Mouse (Mus musculus): ENCODE measurements around the gene Adamts17.

Adamts17 gene

GRCm38 (mm10) chr7:67034369-67034768, 194.8 kb downstream of the Adamts17 start:
- H3K36me3 ChIP-seq (ENCODE audit: control insufficient read depth, insufficient read depth, low read length, poor library complexity, severe bottlenecking), result no peaks in the 10 kb centered on the region
- no peak for DNase-seq (ENCODE audit: low read depth, low spot score)
- H3K27me3 ChIP-seq (ENCODE audit: control insufficient read depth, insufficient read depth, low read length, poor library complexity, severe bottlenecking), result no peaks in the 10 kb centered on the region

- no peak for DNase-seq (ENCODE audit: low read depth, low spot score)
- Histone ChIP-seq H3K27me3 (ENCODE audit: control insufficient read depth, insufficient read depth, low read length, poor library complexity, severe bottlenecking) (no peaks in the 10 kb centered on the region), H3K36me3 (ENCODE audit: control insufficient read depth, insufficient read depth, low read length, poor library complexity, severe bottlenecking) (no peaks in the 10 kb centered on the region)
Observed at GRCm38 (mm10) chr7:67035246-67035645, 195.7 kb downstream of the Adamts17 start.

GRCm38 (mm10) chr7:67035661-67036060, 196.1 kb downstream of the Adamts17 start:
- DNase-seq (ENCODE audit: low read depth, low spot score), result no peak
- Histone ChIP-seq H3K36me3 (ENCODE audit: control insufficient read depth, insufficient read depth, low read length, poor library complexity, severe bottlenecking) (no peaks in the 10 kb centered on the region), H3K27me3 (ENCODE audit: control insufficient read depth, insufficient read depth, low read length, poor library complexity, severe bottlenecking) (no peaks in the 10 kb centered on the region)

GRCm38 (mm10) chr7:67036502-67037485, 197.3 kb downstream of the Adamts17 start:
- DNase-seq (ENCODE audit: low read depth, low spot score), result no peak
- no peaks in the 10 kb centered on the region for H3K36me3 ChIP-seq (ENCODE audit: control insufficient read depth, insufficient read depth, low read length, poor library complexity, severe bottlenecking)
- no peaks in the 10 kb centered on the region for H3K27me3 ChIP-seq (ENCODE audit: control insufficient read depth, insufficient read depth, low read length, poor library complexity, severe bottlenecking)

- no peaks in the 10 kb centered on the region for H3K27me3 ChIP-seq (ENCODE audit: control insufficient read depth, insufficient read depth, low read length, poor library complexity, severe bottlenecking)
Observed at GRCm38 (mm10) chr7:67037726-67038520, 198.4 kb downstream of the Adamts17 start.

GRCm38 (mm10) chr7:67039143-67039542, 199.6 kb downstream of the Adamts17 start:
- DNase-seq (ENCODE audit: low read depth, low spot score), result no peak
- no peaks in the 10 kb centered on the region for H3K27me3 ChIP-seq (ENCODE audit: control insufficient read depth, insufficient read depth, low read length, poor library complexity, severe bottlenecking)
- no peaks in the 10 kb centered on the region for H3K36me3 ChIP-seq (ENCODE audit: control insufficient read depth, insufficient read depth, low read length, poor library complexity, severe bottlenecking)

More at GRCm38 (mm10) chr7:67037726-67038520, 198.4 kb downstream of the Adamts17 start:
- DNase-seq (ENCODE audit: low read depth, low spot score), result no peak
- no peaks in the 10 kb centered on the region for H3K36me3 ChIP-seq (ENCODE audit: control insufficient read depth, insufficient read depth, low read length, poor library complexity, severe bottlenecking)

GRCm38 (mm10) chr7:67039861-67040260, 200.3 kb downstream of the Adamts17 start:
- no peaks in the 10 kb centered on the region for H3K36me3 ChIP-seq (ENCODE audit: control insufficient read depth, insufficient read depth, low read length, poor library complexity, severe bottlenecking)

GRCm38 (mm10) chr7:67041685-67042084, 202.2 kb downstream of the Adamts17 start:
- DNase-seq (ENCODE audit: low read depth, low spot score), result no peak
- Histone ChIP-seq H3K36me3 (ENCODE audit: control insufficient read depth, insufficient read depth, low read length, poor library complexity, severe bottlenecking) (no peaks in the 10 kb centered on the region), H3K27me3 (ENCODE audit: control insufficient read depth, insufficient read depth, low read length, poor library complexity, severe bottlenecking) (no peaks in the 10 kb centered on the region)

More at GRCm38 (mm10) chr7:67039861-67040260, 200.3 kb downstream of the Adamts17 start:
- no peak for DNase-seq (ENCODE audit: low read depth, low spot score)
- H3K27me3 ChIP-seq (ENCODE audit: control insufficient read depth, insufficient read depth, low read length, poor library complexity, severe bottlenecking), result no peaks in the 10 kb centered on the region

- DNase-seq (ENCODE audit: low read depth, low spot score), result no peak
- H3K27me3 ChIP-seq (ENCODE audit: control insufficient read depth, insufficient read depth, low read length, poor library complexity, severe bottlenecking), result no peaks in the 10 kb centered on the region
- no peaks in the 10 kb centered on the region for H3K36me3 ChIP-seq (ENCODE audit: control insufficient read depth, insufficient read depth, low read length, poor library complexity, severe bottlenecking)
Observed at GRCm38 (mm10) chr7:67044121-67044817, 204.7 kb downstream of the Adamts17 start.

GRCm38 (mm10) chr7:67045202-67045601, 205.7 kb downstream of the Adamts17 start:
- H3K27me3 ChIP-seq (ENCODE audit: control insufficient read depth, insufficient read depth, low read length, poor library complexity, severe bottlenecking), result no peaks in the 10 kb centered on the region
- H3K36me3 ChIP-seq (ENCODE audit: control insufficient read depth, insufficient read depth, low read length, poor library complexity, severe bottlenecking), result no peaks in the 10 kb centered on the region
- no peak for DNase-seq (ENCODE audit: low read depth, low spot score)

- Histone ChIP-seq H3K36me3 (ENCODE audit: control insufficient read depth, insufficient read depth, low read length, poor library complexity, severe bottlenecking) (no peaks in the 10 kb centered on the region), H3K27me3 (ENCODE audit: control insufficient read depth, insufficient read depth, low read length, poor library complexity, severe bottlenecking) (no peaks in the 10 kb centered on the region)
- DNase-seq (ENCODE audit: low read depth, low spot score), result no peak
Observed at GRCm38 (mm10) chr7:67049206-67049605, 209.7 kb downstream of the Adamts17 start.

GRCm38 (mm10) chr7:67050424-67050823, 210.9 kb downstream of the Adamts17 start:
- no peak for DNase-seq (ENCODE audit: low read depth, low spot score)
- Histone ChIP-seq H3K27me3 (ENCODE audit: control insufficient read depth, insufficient read depth, low read length, poor library complexity, severe bottlenecking) (no peaks in the 10 kb centered on the region), H3K36me3 (ENCODE audit: control insufficient read depth, insufficient read depth, low read length, poor library complexity, severe bottlenecking) (no peaks in the 10 kb centered on the region)

- Histone ChIP-seq H3K36me3 (ENCODE audit: control insufficient read depth, insufficient read depth, low read length, poor library complexity, severe bottlenecking) (no peaks in the 10 kb centered on the region), H3K27me3 (ENCODE audit: control insufficient read depth, insufficient read depth, low read length, poor library complexity, severe bottlenecking) (no peaks in the 10 kb centered on the region)
- no peak for DNase-seq (ENCODE audit: low read depth, low spot score)
Observed at GRCm38 (mm10) chr7:67051089-67051718, 211.7 kb downstream of the Adamts17 start.

GRCm38 (mm10) chr7:67054876-67055275, 215.3 kb downstream of the Adamts17 start:
- no peaks in the 10 kb centered on the region for H3K36me3 ChIP-seq (ENCODE audit: control insufficient read depth, insufficient read depth, low read length, poor library complexity, severe bottlenecking)
- H3K27me3 ChIP-seq (ENCODE audit: control insufficient read depth, insufficient read depth, low read length, poor library complexity, severe bottlenecking), result no peaks in the 10 kb centered on the region

More at GRCm38 (mm10) chr7:67054876-67055275, 215.3 kb downstream of the Adamts17 start:
- no peak for DNase-seq (ENCODE audit: low read depth, low spot score)

All from splenic B cell, adult 2 months (primary cell).